Mouse (Mus musculus) ovary, postnatal 14 days (tissue): Measurements from ENCODE around the gene Trpm3.

Experiments used
- DNase-seq: peaks from one replicate; pipeline ENCODE4 v3.0.0; 2022; ENCODE audit warnings: low spot score

The Trpm3 gene

GRCm38 (mm10) chr19:23041483-23042167 lies 902.8 kb downstream of the Trpm3 start:
- no peak for DNase-seq

DNA sequence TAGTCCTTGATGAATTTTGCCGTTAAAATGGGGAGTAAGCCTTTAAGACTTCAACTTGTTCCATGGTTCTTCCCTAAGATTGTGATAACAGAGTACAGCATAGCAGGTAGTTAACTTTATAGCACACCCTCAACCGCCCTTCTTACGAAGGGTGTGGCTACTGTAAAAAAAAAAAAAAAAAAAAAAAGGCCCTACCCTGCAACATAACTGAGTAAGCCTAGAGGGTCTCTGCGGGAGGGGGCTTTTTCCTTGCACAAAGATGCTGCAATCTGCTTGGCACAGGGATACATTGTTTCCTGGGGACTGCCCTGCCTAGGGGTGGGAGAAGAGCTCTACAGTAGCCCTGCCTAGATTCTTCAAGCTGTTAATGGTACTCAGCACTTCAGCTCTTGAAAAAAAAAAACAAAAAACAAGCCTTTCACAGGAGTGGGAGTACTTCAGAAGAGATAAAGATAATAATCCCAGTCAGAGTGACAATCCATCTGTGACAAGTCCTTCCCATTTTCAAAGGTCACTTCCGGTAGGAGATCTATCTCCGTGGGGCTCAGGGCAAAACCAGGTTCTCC lies 903.4 kb downstream of the Trpm3 start:
- DNase-seq = no peak

GRCm38 (mm10) chr19:23043699-23044098 lies 904.9 kb downstream of the Trpm3 start:
- DNase-seq = no peak
